Mouse (Mus musculus): Measurements from ENCODE around the gene Myo9a. TPM values are rescaled to one million over a fixed set of nuclear protein-coding genes. Genes with fewer than 3 reads are reported as not detected.
A peak's percentile ranks its signal among the peaks of the same experiment; 100 is the strongest.

Myo9a gene
- polyA plus RNA-seq, 1 experiment: 4.1 TPM

- no peaks in the 10 kb centered on the region for H3K4me1 ChIP-seq (replicated peaks; ENCODE audit: control insufficient read depth, insufficient read depth, low read length)
- no peak overlapping the region for H3K27ac ChIP-seq (ENCODE audit: control insufficient read depth, insufficient read depth, low read length)
- H3K36me3 ChIP-seq (ENCODE audit: control insufficient read depth, insufficient read depth, low read length): no peaks in the 10 kb centered on the region
- no peaks in the 10 kb centered on the region for H3K27me3 ChIP-seq (ENCODE audit: control insufficient read depth, insufficient read depth, low read length)
- WGBS: 92% methylated on average over 4 of the region's 4 CpGs
- no peak for DNase-seq
- H3K4me3 ChIP-seq (ENCODE audit: control insufficient read depth, insufficient read depth, low read length): no peak overlapping the region
- no peak for TF ChIP-seq CTCF (IDR thresholded peaks at IDR 0.05; ENCODE audit: borderline replicate concordance, control insufficient read depth, extremely low read depth, insufficient read depth, low read length, poor library complexity)
- TF ChIP-seq POLR2A (IDR thresholded peaks at IDR 0.05; ENCODE audit: control insufficient read depth, extremely low read depth, insufficient read depth, low read length, poor library complexity): no peak
Measured at GRCm38 (mm10) chr9:59718237-59718636, 32.5 kb upstream of the Myo9a start.

- Histone ChIP-seq H3K4me1 (replicated peaks; ENCODE audit: control insufficient read depth, insufficient read depth, low read length) (no peaks in the 10 kb centered on the region), H3K36me3 (ENCODE audit: control insufficient read depth, insufficient read depth, low read length) (no peaks in the 10 kb centered on the region), H3K4me3 (ENCODE audit: control insufficient read depth, insufficient read depth, low read length) (no peak overlapping the region), H3K27me3 (ENCODE audit: control insufficient read depth, insufficient read depth, low read length) (no peaks in the 10 kb centered on the region), H3K27ac (ENCODE audit: control insufficient read depth, insufficient read depth, low read length) (no peak overlapping the region)
- WGBS: 86% methylated on average over 5 of the region's 5 CpGs
- no peak for TF ChIP-seq CTCF (IDR thresholded peaks at IDR 0.05; ENCODE audit: borderline replicate concordance, control insufficient read depth, extremely low read depth, insufficient read depth, low read length, poor library complexity)
- TF ChIP-seq POLR2A (IDR thresholded peaks at IDR 0.05; ENCODE audit: control insufficient read depth, extremely low read depth, insufficient read depth, low read length, poor library complexity): no peak
- no peak for DNase-seq
Measured at GRCm38 (mm10) chr9:59721144-59721543, 29.6 kb upstream of the Myo9a start.

- H3K36me3 ChIP-seq (ENCODE audit: control insufficient read depth, insufficient read depth, low read length): no peaks in the 10 kb centered on the region
- TF ChIP-seq POLR2A (IDR thresholded peaks at IDR 0.05; ENCODE audit: control insufficient read depth, extremely low read depth, insufficient read depth, low read length, poor library complexity): no peak
- no peak for TF ChIP-seq CTCF (IDR thresholded peaks at IDR 0.05; ENCODE audit: borderline replicate concordance, control insufficient read depth, extremely low read depth, insufficient read depth, low read length, poor library complexity)
- no peak overlapping the region for H3K27ac ChIP-seq (ENCODE audit: control insufficient read depth, insufficient read depth, low read length)
- H3K4me1 ChIP-seq (replicated peaks; ENCODE audit: control insufficient read depth, insufficient read depth, low read length): no peaks in the 10 kb centered on the region
- DNase-seq: peak; percentile 59
- no peaks in the 10 kb centered on the region for H3K27me3 ChIP-seq (ENCODE audit: control insufficient read depth, insufficient read depth, low read length)
- 31% methylated on average over 10 of the region's 10 CpGs for WGBS
- no peak overlapping the region for H3K4me3 ChIP-seq (ENCODE audit: control insufficient read depth, insufficient read depth, low read length)
Measured at GRCm38 (mm10) chr9:59723096-59723657, 27.5 kb upstream of the Myo9a start.

- Histone ChIP-seq H3K27ac (ENCODE audit: control insufficient read depth, insufficient read depth, low read length) (no peak overlapping the region), H3K4me3 (ENCODE audit: control insufficient read depth, insufficient read depth, low read length) (no peak overlapping the region), H3K36me3 (ENCODE audit: control insufficient read depth, insufficient read depth, low read length) (no peaks in the 10 kb centered on the region), H3K27me3 (ENCODE audit: control insufficient read depth, insufficient read depth, low read length) (no peaks in the 10 kb centered on the region), H3K4me1 (replicated peaks; ENCODE audit: control insufficient read depth, insufficient read depth, low read length) (no peaks in the 10 kb centered on the region)
- no peak for DNase-seq
- TF ChIP-seq CTCF (IDR thresholded peaks at IDR 0.05; ENCODE audit: borderline replicate concordance, control insufficient read depth, extremely low read depth, insufficient read depth, low read length, poor library complexity): no peak
- TF ChIP-seq POLR2A (IDR thresholded peaks at IDR 0.05; ENCODE audit: control insufficient read depth, extremely low read depth, insufficient read depth, low read length, poor library complexity): no peak
- 88% methylated on average over 8 of the region's 8 CpGs for WGBS
Measured at GRCm38 (mm10) chr9:59723791-59724442, 26.8 kb upstream of the Myo9a start.

GRCm38 (mm10) chr9:59725515-59725914 lies 25.2 kb upstream of the Myo9a start:
- Histone ChIP-seq H3K36me3 (ENCODE audit: control insufficient read depth, insufficient read depth, low read length) (no peaks in the 10 kb centered on the region), H3K27ac (ENCODE audit: control insufficient read depth, insufficient read depth, low read length) (no peak overlapping the region), H3K27me3 (ENCODE audit: control insufficient read depth, insufficient read depth, low read length) (no peaks in the 10 kb centered on the region), H3K4me3 (ENCODE audit: control insufficient read depth, insufficient read depth, low read length) (no peak overlapping the region), H3K4me1 (replicated peaks; ENCODE audit: control insufficient read depth, insufficient read depth, low read length) (no peaks in the 10 kb centered on the region)
- TF ChIP-seq POLR2A (IDR thresholded peaks at IDR 0.05; ENCODE audit: control insufficient read depth, extremely low read depth, insufficient read depth, low read length, poor library complexity) (no peak), CTCF (IDR thresholded peaks at IDR 0.05; ENCODE audit: borderline replicate concordance, control insufficient read depth, extremely low read depth, insufficient read depth, low read length, poor library complexity) (no peak)
- WGBS: 84% methylated on average over 10 of the region's 10 CpGs
- no peak for DNase-seq

GRCm38 (mm10) chr9:59727569-59728286 lies 23.0 kb upstream of the Myo9a start:
- H3K4me3 ChIP-seq (ENCODE audit: control insufficient read depth, insufficient read depth, low read length): no peak overlapping the region
- H3K36me3 ChIP-seq (ENCODE audit: control insufficient read depth, insufficient read depth, low read length): no peaks in the 10 kb centered on the region
- DNase-seq: no peak
- no peak for TF ChIP-seq POLR2A (IDR thresholded peaks at IDR 0.05; ENCODE audit: control insufficient read depth, extremely low read depth, insufficient read depth, low read length, poor library complexity)
- H3K4me1 ChIP-seq (replicated peaks; ENCODE audit: control insufficient read depth, insufficient read depth, low read length): no peaks in the 10 kb centered on the region
- no peak overlapping the region for H3K27ac ChIP-seq (ENCODE audit: control insufficient read depth, insufficient read depth, low read length)
- 94% methylated on average over 11 of the region's 11 CpGs for WGBS
- H3K27me3 ChIP-seq (ENCODE audit: control insufficient read depth, insufficient read depth, low read length): no peaks in the 10 kb centered on the region

All from thymus, adult 2 months (tissue).